Mouse (Mus musculus): ENCODE results near the gene Asprv1. TPM values are rescaled to one million over a fixed set of nuclear protein-coding genes. Genes with fewer than 3 reads are reported as not detected.

Gene Asprv1
- polyA plus RNA-seq, 1 experiment from 2014 or later, result 1.0 TPM

DNA sequence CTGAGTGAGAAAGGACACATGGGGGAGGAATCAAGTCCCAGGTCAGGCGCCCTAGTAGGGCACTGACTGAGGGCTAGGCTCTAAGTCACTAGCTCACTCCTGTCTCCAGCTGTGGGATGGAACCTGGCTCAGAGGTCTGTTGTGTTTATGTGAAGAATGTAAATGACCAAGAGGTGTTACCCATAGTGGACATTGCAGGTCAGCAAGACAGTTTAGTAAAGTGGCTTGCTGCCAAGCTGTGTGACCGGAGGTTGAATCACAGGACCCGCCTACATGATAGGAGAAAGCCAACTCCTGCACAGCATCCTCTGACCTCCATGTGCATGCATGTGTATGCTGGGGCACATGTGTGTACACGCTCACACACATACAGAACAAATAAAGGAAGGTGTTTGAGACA lies 17.6 kb downstream of the Asprv1 start:
- Histone ChIP-seq H3K27ac (no peak overlapping the region), H3K4me3 (no peak overlapping the region), H3K4me1 (no peaks in the 10 kb centered on the region), H3K27me3 (no peaks in the 10 kb centered on the region), H3K9ac (no peak overlapping the region), H3K9me3 (no peaks in the 10 kb centered on the region), H3K4me2 (no peak overlapping the region), H3K36me3 (peaks cover 24% of the 10 kb centered on the region)
- WGBS, result 64% methylated on average over 4 of the region's 4 CpGs
- no peak for ATAC-seq (ENCODE audit: borderline replicate concordance, extremely low read depth, low FRiP score, low TSS enrichment)

DNA sequence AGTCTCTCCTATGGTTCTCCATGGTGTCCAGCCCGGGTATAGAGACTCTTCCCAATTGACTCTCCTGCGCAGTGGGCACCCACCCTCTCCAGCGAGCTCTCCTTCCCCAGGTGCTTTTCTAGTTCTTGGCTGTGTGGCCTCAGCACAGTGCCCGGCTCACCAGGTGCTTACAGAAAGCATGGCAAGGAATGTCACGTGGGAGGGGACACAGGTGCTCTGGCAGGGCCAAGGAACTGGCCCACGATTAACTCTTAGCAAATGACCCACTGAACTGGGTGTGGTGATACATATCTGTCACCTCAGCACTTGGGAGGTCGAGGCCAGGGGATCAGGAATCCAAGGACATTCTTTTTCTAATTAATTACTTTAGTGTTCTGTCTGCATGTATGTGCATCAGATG lies 18.2 kb downstream of the Asprv1 start:
- Histone ChIP-seq H3K9me3 (no peaks in the 10 kb centered on the region), H3K4me2 (no peak overlapping the region), H3K9ac (no peak overlapping the region), H3K4me3 (no peak overlapping the region), H3K36me3 (peaks cover 28% of the 10 kb centered on the region), H3K27ac (no peak overlapping the region), H3K4me1 (no peaks in the 10 kb centered on the region), H3K27me3 (no peaks in the 10 kb centered on the region)
- no peak for ATAC-seq (ENCODE audit: borderline replicate concordance, extremely low read depth, low FRiP score, low TSS enrichment)
- WGBS, result 65% methylated on average over 7 of the region's 7 CpGs

DNA sequence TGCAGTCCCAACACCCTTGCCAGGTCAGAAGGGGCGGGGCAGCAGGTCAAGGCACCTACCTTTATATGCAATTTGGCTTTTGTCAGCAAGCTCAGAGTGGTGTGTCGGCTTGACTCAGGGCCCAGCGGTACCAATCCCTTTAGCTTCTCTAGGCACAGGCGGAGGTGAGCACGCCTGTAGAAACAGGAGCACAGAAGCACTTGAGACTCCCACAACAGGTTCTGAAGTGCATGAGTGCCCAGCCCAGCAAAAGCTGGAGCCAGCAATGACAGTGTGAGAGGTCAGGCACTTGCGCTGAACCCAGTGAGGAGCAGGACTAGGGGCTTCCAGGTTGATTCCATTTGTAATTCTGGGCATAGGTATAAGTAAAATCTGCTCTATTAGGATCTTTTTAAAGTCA lies 25.1 kb downstream of the Asprv1 start:
- Histone ChIP-seq H3K9ac (no peak overlapping the region), H3K4me2 (no peak overlapping the region), H3K27me3 (no peaks in the 10 kb centered on the region), H3K27ac (no peak overlapping the region), H3K4me1 (no peaks in the 10 kb centered on the region), H3K9me3 (no peaks in the 10 kb centered on the region), H3K4me3 (no peak overlapping the region), H3K36me3 (peaks cover 42% of the 10 kb centered on the region)
- WGBS, result 67% methylated on average over 6 of the region's 6 CpGs
- no peak for ATAC-seq (ENCODE audit: borderline replicate concordance, extremely low read depth, low FRiP score, low TSS enrichment)

DNA sequence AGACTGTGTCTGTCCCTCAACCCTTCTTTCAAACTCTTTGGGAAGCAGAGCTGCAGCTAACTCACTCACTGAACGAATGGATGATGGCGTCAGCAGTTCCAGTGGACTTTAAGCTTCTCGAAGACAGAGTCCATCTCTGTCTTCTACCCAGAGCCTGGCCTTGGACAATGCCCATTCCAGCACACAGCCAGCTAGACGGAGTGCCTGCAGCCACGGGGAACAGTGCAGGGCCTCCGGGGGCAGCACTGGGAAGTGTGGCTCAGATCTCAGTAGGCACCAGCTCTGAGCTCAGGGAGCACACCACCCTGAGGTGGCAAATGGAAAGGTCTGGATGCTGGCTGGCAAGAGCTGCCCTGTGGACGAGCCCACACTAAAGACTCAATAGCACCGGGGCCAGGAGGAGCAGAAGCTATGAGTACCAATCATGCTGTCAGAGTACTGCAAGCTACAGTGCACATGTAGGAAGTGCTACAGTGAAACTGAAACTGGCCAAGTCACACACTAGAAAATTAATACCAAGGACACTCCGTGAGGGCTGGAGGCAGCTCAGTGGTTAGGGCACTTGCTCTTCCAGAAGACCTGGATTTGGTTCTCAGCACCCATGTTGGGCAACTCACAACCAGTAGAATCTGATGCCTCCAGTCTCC lies 26.4 kb downstream of the Asprv1 start:
- Histone ChIP-seq H3K4me2 (no peak overlapping the region), H3K36me3 (peaks cover 33% of the 10 kb centered on the region), H3K4me1 (no peaks in the 10 kb centered on the region), H3K27ac (no peak overlapping the region), H3K9me3 (no peaks in the 10 kb centered on the region), H3K27me3 (no peaks in the 10 kb centered on the region), H3K4me3 (no peak overlapping the region), H3K9ac (no peak overlapping the region)
- 73% methylated on average over 9 of the region's 9 CpGs for WGBS
- no peak for ATAC-seq (ENCODE audit: borderline replicate concordance, extremely low read depth, low FRiP score, low TSS enrichment)

DNA sequence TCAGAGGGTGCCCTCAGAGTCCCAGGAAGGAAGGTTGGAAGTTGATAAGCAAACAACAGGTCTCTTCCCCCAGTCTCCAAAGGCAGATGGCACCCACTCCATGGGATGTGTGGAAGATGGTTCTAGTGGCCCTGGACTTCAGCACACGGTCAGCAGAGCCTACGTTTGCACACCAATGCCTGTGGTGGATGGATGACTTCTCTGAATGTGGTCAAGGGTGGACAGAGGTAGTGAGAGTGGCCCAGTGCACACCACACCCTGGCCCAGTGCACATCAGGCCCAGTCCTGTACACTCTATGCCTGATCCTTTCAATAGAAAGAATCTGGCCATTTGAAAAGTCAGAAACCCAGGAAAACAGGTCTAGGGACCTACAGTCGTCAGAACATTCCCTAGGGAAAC lies 30.5 kb downstream of the Asprv1 start:
- Histone ChIP-seq H3K9me3 (no peaks in the 10 kb centered on the region), H3K4me2 (no peak overlapping the region), H3K27ac (no peak overlapping the region), H3K9ac (no peak overlapping the region), H3K4me3 (no peak overlapping the region), H3K36me3 (peaks cover 24% of the 10 kb centered on the region), H3K27me3 (no peaks in the 10 kb centered on the region), H3K4me1 (no peaks in the 10 kb centered on the region)
- no peak for ATAC-seq (ENCODE audit: borderline replicate concordance, extremely low read depth, low FRiP score, low TSS enrichment)
- 80% methylated on average over 3 of the region's 3 CpGs for WGBS

DNA sequence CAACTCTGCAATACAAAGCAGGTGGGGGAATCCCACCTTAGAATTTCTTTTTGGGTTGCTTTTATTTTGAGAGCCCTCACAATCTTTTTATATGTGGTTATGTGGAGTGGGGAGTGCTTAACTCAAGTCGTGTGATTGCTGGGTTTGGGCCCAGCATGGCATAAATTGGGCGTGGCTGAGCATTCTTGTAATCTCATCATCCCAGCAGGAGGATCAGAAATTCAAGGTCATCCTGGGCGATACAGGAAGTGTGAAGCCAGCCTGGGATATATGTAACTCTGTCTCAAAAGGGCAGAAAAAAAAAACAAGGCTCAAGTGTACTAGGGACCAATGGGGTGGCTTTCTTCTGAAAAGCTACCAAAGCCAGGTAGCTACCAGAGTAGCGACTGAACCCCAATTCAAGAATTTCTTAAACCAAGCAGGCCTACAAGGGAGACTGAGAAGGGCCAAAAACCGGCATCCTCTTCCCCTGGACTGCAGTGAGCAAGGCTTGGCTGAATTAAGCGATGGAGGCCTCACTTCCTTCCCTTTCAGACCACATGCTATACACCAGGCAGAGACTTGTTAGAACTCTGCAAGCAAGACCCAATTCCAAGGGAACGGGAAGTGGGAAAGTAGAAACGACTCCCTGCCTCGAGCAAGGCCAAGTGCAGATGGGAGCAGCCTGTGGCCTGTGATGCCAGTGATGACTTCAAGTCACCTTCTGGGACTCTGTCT lies 32.4 kb downstream of the Asprv1 start:
- H3K27me3 ChIP-seq, result no peaks in the 10 kb centered on the region
- WGBS, result 75% methylated on average over 9 of the region's 9 CpGs
- H3K4me2 ChIP-seq, result no peak overlapping the region
- H3K9ac ChIP-seq, result no peak overlapping the region
- no peak for ATAC-seq (ENCODE audit: borderline replicate concordance, extremely low read depth, low FRiP score, low TSS enrichment)
- no peaks in the 10 kb centered on the region for H3K9me3 ChIP-seq
- peaks cover 34% of the 10 kb centered on the region for H3K36me3 ChIP-seq
- no peaks in the 10 kb centered on the region for H3K4me1 ChIP-seq
- no peak overlapping the region for H3K27ac ChIP-seq
- H3K4me3 ChIP-seq, result no peak overlapping the region

DNA sequence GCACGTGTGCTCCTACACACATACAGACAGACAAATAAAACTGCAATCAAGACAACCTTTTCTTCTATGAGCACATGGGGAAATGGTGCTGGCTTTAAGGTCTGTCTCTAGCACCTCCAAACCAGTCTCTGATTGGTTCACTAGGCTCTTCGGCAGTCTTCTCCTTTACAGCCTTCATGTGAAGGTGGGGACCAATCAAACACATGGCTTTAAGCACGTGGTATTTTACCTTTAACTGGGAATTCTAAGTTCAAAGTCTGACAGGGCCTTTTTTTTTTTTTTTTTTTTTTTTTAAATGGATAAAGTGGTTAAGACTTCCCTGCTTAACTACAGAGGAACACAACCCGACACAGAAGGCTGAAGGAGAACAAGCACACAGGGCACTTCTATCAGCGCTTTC lies 37.1 kb downstream of the Asprv1 start:
- no peak for ATAC-seq (ENCODE audit: borderline replicate concordance, extremely low read depth, low FRiP score, low TSS enrichment)
- 76% methylated on average over 5 of the region's 5 CpGs for WGBS
- no peak overlapping the region for H3K27ac ChIP-seq
- no peaks in the 10 kb centered on the region for H3K9me3 ChIP-seq
- no peaks in the 10 kb centered on the region for H3K27me3 ChIP-seq
- H3K36me3 ChIP-seq, result peaks cover 30% of the 10 kb centered on the region; the same call in 1 of the 2 replicates
- H3K9ac ChIP-seq, result no peak overlapping the region
- peaks cover 14% of the 10 kb centered on the region for H3K4me1 ChIP-seq
- no peak overlapping the region for H3K4me3 ChIP-seq
- H3K4me2 ChIP-seq, result no peak overlapping the region

DNA sequence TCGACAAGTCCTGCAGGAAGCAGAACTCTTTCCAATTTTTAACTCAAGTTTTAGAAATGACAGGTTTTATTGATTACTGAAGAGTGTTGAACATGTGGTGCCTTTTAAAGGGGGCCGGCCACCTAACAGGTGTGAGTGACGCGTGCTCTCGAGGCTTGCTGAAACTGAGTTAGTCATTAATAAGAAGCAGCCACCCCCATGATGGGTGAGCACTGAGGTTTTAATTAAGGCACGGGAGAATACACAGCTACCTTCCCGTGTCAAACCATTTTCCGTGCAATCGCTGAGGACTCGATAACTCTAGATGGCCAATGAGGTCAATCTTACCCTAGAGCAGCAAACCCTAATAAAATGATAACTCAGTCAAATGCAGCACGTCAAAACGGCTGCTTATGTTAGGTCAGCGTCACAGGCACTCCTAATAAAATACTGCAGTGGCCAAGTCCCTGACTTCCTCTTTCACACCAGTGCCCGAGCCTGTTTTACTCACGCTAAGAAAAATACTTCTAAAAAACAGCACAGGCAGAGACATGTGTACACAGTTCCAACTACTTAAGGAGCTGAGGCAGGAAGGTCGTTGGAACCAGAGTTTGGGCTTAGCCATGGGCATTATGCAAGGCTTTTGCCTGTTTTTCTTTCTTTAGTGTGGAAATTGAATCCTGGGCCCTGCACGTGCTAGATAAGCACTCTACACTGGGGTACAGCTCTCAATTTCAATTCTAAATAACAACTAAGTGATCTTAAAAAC lies 37.8 kb downstream of the Asprv1 start:
- Histone ChIP-seq H3K27me3 (no peaks in the 10 kb centered on the region), H3K4me1 (peaks cover 19% of the 10 kb centered on the region), H3K27ac (no peak overlapping the region), H3K4me2 (no peak overlapping the region), H3K4me3 (no peak overlapping the region), H3K9me3 (no peaks in the 10 kb centered on the region), H3K9ac (no peak overlapping the region), H3K36me3 (peaks cover 30% of the 10 kb centered on the region; the same call in 1 of the 2 replicates)
- WGBS, result 72% methylated on average over 17 of the region's 17 CpGs
- no peak for ATAC-seq (ENCODE audit: borderline replicate concordance, extremely low read depth, low FRiP score, low TSS enrichment)

DNA sequence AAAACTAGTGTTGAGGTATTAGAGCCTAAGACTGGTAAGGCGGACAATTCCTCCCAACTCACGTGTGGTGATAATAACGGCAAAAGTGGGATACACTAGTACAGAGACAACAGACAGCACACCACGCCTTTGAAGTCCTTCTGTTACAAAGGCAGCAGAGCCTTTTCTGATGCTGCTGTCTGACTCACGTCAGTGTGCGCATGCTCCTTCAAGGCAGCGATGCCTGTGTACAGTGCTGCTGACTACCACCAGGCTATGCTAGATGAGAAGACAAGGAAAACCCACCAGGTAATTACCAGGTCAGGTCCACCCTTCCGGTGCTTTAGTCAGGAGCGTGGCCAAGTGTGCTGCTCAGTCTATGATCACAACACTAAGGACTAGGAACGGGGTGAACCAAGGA lies 39.1 kb downstream of the Asprv1 start:
- Histone ChIP-seq H3K27me3 (no peaks in the 10 kb centered on the region), H3K36me3 (peaks cover 24% of the 10 kb centered on the region), H3K4me2 (no peak overlapping the region), H3K4me1 (peaks cover 19% of the 10 kb centered on the region), H3K27ac (no peak overlapping the region), H3K9ac (no peak overlapping the region), H3K4me3 (no peak overlapping the region), H3K9me3 (no peaks in the 10 kb centered on the region)
- no peak for ATAC-seq (ENCODE audit: borderline replicate concordance, extremely low read depth, low FRiP score, low TSS enrichment)
- WGBS, result 89% methylated on average over 10 of the region's 10 CpGs

DNA sequence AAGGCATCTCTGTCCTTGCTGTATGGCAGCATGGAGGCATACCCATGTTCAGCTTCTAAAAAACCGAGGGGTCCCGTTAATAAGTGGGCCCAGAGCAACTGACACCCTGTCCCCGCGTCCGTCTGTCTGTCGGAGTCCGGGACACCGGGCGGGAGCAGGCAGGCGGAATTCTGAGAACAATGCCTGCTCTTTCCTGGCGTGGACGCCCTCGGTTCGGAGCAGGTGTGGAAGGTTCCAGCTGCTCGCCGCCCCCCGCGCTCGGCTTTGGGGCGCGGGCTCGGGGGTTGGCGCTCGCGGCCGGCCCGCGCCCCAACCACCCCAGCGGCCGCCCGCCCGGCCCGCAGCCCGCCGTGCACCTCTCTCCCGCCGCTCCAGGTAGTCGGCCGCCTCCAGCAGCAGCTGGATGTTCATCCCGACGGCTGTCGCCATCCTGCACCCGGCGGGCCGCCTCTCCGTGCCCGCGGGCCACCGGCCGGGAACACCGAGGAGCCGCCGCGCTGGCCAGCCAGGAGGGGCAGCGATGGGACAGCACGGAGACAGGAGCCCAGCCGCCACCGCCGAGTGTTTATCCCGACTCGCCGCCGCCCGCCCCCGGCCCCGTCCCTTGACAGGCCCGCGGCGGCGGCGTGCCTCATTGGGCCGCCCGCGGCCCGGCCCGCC lies 40.7 kb downstream of the Asprv1 start, which contains the start of gene Mxd1:
TSS of gene Mxd1 (minus strand) at position 582 of the 660 bp plus-strand sequence.
- under 1% methylated on average over 66 of the region's 76 CpGs for WGBS
- Histone ChIP-seq H3K36me3 (peaks cover 29% of the 10 kb centered on the region), H3K9me3 (no peaks in the 10 kb centered on the region)

DNA sequence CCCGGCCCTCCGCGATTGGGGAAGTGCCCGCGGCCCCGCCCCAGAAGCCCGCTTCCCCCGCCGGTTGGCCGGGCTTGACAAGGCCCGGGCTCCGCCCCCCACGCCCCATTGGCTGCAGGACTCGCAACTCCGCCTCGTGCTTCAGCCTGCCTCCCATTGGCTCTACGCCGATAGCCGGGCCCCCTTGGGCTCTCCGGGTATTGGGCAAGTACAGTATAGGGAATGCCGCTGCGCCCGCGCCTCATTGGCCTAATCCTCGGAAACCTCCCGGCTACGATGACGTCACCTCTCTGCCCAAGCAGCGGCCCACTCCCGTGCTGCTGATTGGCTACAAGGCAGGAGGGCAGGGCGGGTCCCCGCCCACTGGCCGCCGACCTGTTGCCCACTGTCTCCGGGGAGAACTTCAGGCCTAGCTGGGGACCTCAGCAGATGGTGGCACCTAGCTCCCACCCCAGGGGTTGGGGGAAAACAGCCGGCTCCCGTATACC lies 41.3 kb downstream of the Asprv1 start:
- Histone ChIP-seq H3K4me2 (peak overlapping the region; percentile 86), H3K9me3 (no peaks in the 10 kb centered on the region), H3K27me3 (no peaks in the 10 kb centered on the region), H3K9ac (peak overlapping the region; percentile 60), H3K4me3 (peak overlapping the region; percentile 83), H3K36me3 (peaks cover 28% of the 10 kb centered on the region), H3K4me1 (peaks cover 19% of the 10 kb centered on the region), H3K27ac (peak overlapping the region; percentile 58)
- WGBS, result 0% methylated on average over 37 of the region's 37 CpGs
- ATAC-seq (ENCODE audit: borderline replicate concordance, extremely low read depth, low FRiP score, low TSS enrichment), result peak; percentile 100

More for the DNA sequence above, 40.7 kb downstream of the Asprv1 start, which contains the start of gene Mxd1:
- peak; percentile 2 for ATAC-seq (ENCODE audit: borderline replicate concordance, extremely low read depth, low FRiP score, low TSS enrichment)
- Histone ChIP-seq H3K4me3 (peak within 1 kb of the TSS; percentile 83), H3K4me2 (peak within 1 kb of the TSS; percentile 86), H3K9ac (peak within 1 kb of the TSS; percentile 68), H3K27ac (peak within 1 kb of the TSS; percentile 58), H3K4me1 (peaks cover 19% of the 10 kb centered on the region), H3K27me3 (no peaks in the 10 kb centered on the region)
